Mouse (Mus musculus) lung, postnatal 0 days (tissue): ENCODE data around the gene Polrmt.

Source experiments
- CTCF ChIP-seq: IDR thresholded peaks from 2 replicates; pipeline ENCODE4 v1.5.1; 2016; ENCODE audit warnings: antibody characterized with exemption, mild to moderate bottlenecking
- EP300 ChIP-seq: IDR thresholded peaks from 2 replicates; pipeline ENCODE4 v1.6.1; 2016; ENCODE audit warnings: antibody characterized with exemption, mild to moderate bottlenecking, control low read depth

DNA sequence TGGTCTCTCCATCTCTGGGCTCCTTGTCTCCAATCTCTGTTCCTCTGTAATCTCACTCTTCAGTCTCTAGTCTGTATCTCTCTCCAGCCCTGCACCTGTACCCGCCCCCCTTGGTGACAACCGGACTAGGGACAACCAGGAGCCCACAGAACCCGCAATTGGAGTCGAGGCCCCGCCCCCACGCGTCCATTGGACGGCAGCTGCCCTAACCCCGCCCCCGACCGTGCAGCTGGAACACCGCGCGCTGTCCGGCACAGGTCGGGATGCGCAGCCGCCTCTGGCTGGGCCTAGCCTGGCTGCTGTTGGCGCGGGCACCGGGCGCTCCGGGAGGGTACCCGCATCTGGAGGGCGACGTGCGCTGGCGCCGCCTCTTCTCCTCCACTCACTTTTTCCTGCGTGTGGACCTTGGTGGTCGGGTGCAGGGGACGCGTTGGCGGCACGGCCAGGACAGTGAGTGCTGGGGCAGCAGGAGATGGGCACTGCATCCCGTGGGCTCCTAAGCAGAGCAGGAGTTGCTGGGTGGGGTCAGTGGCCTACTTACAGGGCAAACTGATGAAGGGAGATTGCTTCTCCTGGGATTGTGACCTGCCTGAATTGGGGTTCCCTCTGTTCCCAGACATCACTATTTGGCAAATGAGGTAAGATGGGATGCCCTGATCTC lies 8.6 kb upstream of the Polrmt start, which contains the start of gene Fgf22:
- TF ChIP-seq EP300 (no peak), CTCF (no peak)
